Mouse (Mus musculus) hindbrain, embryonic 12.5 days (tissue): Measurements from ENCODE around the gene Sema5a. TPM values are rescaled to one million over a fixed set of nuclear protein-coding genes. Genes with fewer than 3 reads are reported as not detected.

Source experiments
- ATAC-seq: fragments of 200-750 bp; cut with Nextera tagmentation; 2 replicates; pipeline ENCODE4 v1.8.0; 2017; ENCODE audit warnings: moderate TSS enrichment; ENCODE audit not compliant: low FRiP score
- H3K27ac ChIP-seq: fragments of 300-500 bp; sonication (generic); 2 replicates; pipeline ENCODE4 v1.5.1; 2016; ENCODE audit warnings: mild to moderate bottlenecking
- H3K27me3 ChIP-seq: fragments of 300-500 bp; sonication (generic); 2 replicates; pipeline ENCODE4 v1.6.1; 2016; ENCODE audit warnings: mild to moderate bottlenecking
- H3K36me3 ChIP-seq: fragments of 300-500 bp; sonication (generic); 2 replicates; pipeline ENCODE4 v1.6.1; 2016; ENCODE audit warnings: mild to moderate bottlenecking
- H3K4me1 ChIP-seq: fragments of 300-500 bp; sonication (generic); 2 replicates; pipeline ENCODE4 v1.6.1; 2016
- H3K4me2 ChIP-seq: fragments of 300-500 bp; sonication (generic); replicated peaks from 2 replicates; pipeline ENCODE4 v1.6.1; 2016; ENCODE audit warnings: mild to moderate bottlenecking
- H3K4me3 ChIP-seq: fragments of 300-500 bp; sonication (generic); 2 replicates; pipeline ENCODE4 v1.5.1; 2016; ENCODE audit warnings: mild to moderate bottlenecking
- H3K9ac ChIP-seq: fragments of 300-500 bp; sonication (generic); 2 replicates; pipeline ENCODE4 v1.6.1; 2016; ENCODE audit warnings: mild to moderate bottlenecking, moderate library complexity
- H3K9me3 ChIP-seq: fragments of 300-500 bp; sonication (generic); replicated peaks from 2 replicates; pipeline ENCODE4 v1.6.1; 2016; ENCODE audit warnings: mild to moderate bottlenecking
- WGBS: fragments of 180-500 bp; shearing (Covaris S2); methylation state at CpG from one replicate; pipeline ENCODE4 v1.1.7; 2016; 5-methylcytosine and 5-hydroxymethylcytosine counted together
- polyA plus RNA-seq: library from polyadenylated mRNA; unstranded; fragments of >200 nt; fragmentation: Nextera tagmentation; extraction: Ambion mirVana; gene quantifications from 2 replicates; pipeline ENCODE4 v1.2.1, GENCODE M21; 2016

The Sema5a gene
- polyA plus RNA-seq, 1 experiment from 2014 or later = 11.2 TPM

DNA sequence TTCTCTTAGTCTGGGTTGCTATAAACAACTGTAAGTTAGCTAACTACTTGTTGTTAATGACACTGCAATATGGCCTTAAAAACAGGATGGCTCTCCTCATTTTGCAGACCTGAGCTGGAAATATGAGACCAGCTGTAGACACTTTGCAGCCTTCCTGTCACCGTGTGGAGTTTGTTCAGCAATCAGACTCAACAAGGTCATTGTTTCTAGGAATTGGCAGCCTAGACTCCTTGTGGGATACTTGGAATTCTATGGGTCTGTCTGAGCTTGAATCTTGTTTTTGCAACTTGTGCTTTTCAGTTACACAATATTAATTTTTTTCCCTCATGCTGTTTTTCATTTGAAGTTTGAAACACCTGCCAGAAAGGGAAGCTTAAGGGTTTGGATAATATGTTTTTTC is 250.3 kb downstream of the Sema5a start:
- no peaks in the 10 kb centered on the region for H3K9me3 ChIP-seq
- H3K4me1 ChIP-seq = no peaks in the 10 kb centered on the region
- 64% methylated on average over 1 of the region's 1 CpGs for WGBS
- H3K36me3 ChIP-seq = no peaks in the 10 kb centered on the region
- no peak overlapping the region for H3K27ac ChIP-seq
- no peak for ATAC-seq
- no peak overlapping the region for H3K4me3 ChIP-seq
- no peak overlapping the region for H3K4me2 ChIP-seq
- no peaks in the 10 kb centered on the region for H3K27me3 ChIP-seq
- no peak overlapping the region for H3K9ac ChIP-seq

DNA sequence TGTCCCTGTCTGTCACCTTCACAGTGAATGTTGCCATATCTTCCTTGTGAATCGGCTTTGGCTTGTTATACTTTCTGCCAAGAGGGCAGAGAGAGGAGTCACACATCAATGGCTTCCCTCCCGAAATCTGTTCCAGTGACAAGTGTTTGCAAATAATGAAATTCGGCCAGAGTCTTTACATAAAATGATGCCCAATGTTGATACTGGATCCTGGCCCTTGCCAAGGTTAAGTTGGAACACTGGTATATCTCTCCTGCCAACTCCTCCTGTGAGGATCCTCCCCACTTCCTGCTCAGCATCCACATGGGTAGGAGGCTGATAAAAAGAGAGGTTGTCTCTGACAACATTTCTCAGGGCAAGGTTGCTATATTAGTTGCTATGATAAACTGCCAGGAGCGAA is 252.3 kb downstream of the Sema5a start:
- 88% methylated on average over 4 of the region's 4 CpGs for WGBS
- H3K27ac ChIP-seq = no peak overlapping the region
- H3K36me3 ChIP-seq = no peaks in the 10 kb centered on the region
- no peak for ATAC-seq
- no peak overlapping the region for H3K4me3 ChIP-seq
- H3K9me3 ChIP-seq = no peaks in the 10 kb centered on the region
- no peak overlapping the region for H3K9ac ChIP-seq
- no peaks in the 10 kb centered on the region for H3K4me1 ChIP-seq
- H3K4me2 ChIP-seq = no peak overlapping the region
- no peaks in the 10 kb centered on the region for H3K27me3 ChIP-seq

DNA sequence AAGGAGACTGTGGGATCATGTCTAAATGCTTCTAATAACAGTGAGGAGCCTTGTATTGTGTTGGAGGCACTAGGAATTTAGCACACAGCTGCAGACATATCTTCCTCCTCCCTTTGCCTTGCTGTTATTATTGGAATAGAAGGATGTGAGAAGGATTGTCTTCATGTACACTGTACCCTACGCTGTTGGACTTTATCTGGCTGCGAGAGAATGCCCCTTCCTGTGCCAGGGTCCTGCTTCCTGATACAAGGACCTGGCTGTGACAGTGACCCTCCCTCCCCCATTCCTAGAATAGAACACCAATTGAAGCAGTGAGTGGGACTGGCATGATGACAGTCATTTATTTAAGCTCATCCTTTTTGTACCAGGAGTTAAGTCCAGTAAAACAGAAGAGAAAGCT is 261.3 kb downstream of the Sema5a start:
- ATAC-seq = no peak
- Histone ChIP-seq H3K27me3 (no peaks in the 10 kb centered on the region), H3K36me3 (no peaks in the 10 kb centered on the region), H3K4me1 (no peaks in the 10 kb centered on the region), H3K9me3 (no peaks in the 10 kb centered on the region), H3K9ac (no peak overlapping the region), H3K4me3 (no peak overlapping the region), H3K27ac (no peak overlapping the region), H3K4me2 (no peak overlapping the region)
- WGBS = 92% methylated on average over 2 of the region's 2 CpGs

DNA sequence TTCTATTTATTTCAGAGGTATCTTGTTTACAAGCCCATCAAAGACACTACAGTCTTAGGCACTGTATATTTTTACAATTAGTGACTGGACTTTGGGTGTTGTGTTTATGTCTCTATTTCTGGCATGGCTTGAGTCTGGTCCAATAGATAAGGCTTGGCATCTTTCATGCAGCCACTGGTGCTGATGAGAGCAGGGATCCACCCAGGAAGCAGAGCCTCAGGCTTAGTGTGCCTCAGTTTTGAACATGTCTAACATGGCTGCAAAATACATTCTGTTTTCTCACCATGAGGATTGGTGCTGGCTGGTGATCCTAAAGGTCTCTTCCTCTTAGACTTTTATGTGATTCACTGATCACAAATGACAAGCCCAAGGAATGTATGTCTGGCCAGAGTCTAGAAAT is 263.7 kb downstream of the Sema5a start:
- H3K36me3 ChIP-seq = no peaks in the 10 kb centered on the region
- no peak overlapping the region for H3K9ac ChIP-seq
- H3K27me3 ChIP-seq = no peaks in the 10 kb centered on the region
- no peak for ATAC-seq
- no peaks in the 10 kb centered on the region for H3K9me3 ChIP-seq
- no peak overlapping the region for H3K4me3 ChIP-seq
- H3K4me2 ChIP-seq = no peak overlapping the region
- no peak overlapping the region for H3K27ac ChIP-seq
- no peaks in the 10 kb centered on the region for H3K4me1 ChIP-seq

DNA sequence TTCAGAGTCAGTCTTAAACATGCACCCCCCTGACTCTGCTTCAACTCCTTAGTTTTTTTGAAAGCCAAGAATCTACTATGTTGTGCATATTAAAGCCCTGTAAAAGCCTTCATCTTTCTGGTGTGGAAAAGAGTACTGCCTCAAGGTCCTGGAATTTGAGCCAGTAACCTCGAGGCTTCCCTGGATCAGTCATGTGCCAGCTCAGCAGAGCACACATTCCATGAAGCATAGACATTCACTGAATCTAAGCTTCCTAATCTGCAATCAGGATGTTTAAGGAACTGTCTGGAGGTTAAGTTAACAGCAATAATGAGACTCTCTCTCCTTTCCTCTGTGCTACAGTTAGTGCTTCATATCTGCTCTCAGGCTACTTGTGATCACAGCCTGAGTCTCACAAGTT is 270.3 kb downstream of the Sema5a start:
- no peak overlapping the region for H3K9ac ChIP-seq
- H3K9me3 ChIP-seq = no peaks in the 10 kb centered on the region
- no peak for ATAC-seq
- H3K4me3 ChIP-seq = no peak overlapping the region
- no peaks in the 10 kb centered on the region for H3K36me3 ChIP-seq
- H3K4me2 ChIP-seq = no peak overlapping the region
- H3K4me1 ChIP-seq = no peaks in the 10 kb centered on the region
- WGBS = 73% methylated on average over 1 of the region's 1 CpGs
- no peak overlapping the region for H3K27ac ChIP-seq
- no peaks in the 10 kb centered on the region for H3K27me3 ChIP-seq

DNA sequence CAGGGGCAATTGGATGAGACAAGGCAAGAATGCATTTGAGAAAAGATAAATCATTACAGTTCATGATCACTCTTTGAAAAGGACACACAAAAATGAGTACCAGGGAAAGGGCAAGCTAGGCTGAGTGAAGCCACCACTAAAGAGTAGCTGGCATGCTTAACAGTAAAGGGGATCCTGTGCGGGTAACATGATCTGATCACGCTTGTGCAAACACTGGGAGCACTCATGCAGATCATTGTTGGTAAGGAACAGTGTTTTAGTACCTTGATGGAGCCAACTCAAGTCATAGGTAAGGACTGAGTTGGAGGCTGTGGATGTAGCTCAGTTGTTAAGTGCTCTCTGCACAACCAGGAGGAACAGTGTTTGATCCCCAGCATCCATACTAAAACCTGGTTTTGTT is 273.3 kb downstream of the Sema5a start:
- 77% methylated on average over 2 of the region's 2 CpGs for WGBS
- Histone ChIP-seq H3K27me3 (no peaks in the 10 kb centered on the region), H3K9me3 (no peaks in the 10 kb centered on the region), H3K4me2 (no peak overlapping the region), H3K4me1 (no peaks in the 10 kb centered on the region), H3K4me3 (no peak overlapping the region), H3K27ac (no peak overlapping the region), H3K36me3 (no peaks in the 10 kb centered on the region), H3K9ac (no peak overlapping the region)
- no peak for ATAC-seq

DNA sequence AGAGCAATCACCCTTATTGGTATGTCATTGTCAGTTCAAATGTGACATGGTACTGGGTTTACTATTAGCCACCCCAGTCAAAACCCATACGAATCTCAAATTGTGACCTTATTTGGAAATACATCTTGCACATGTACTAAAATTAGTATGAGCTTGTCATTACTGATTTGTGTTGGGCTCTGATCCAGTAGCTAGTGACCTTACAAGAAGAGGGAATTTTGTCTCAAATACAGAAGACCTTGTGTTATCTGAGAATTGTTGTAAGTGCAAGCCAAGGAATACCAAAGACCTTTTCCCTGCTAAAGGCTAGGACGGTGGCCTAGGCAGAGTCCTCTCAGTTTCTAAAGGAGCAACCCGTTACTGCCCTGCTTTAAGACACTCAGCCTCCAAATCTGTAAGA is 287.9 kb downstream of the Sema5a start:
- Histone ChIP-seq H3K9ac (no peak overlapping the region), H3K27ac (no peak overlapping the region), H3K27me3 (no peaks in the 10 kb centered on the region), H3K36me3 (no peaks in the 10 kb centered on the region), H3K9me3 (no peaks in the 10 kb centered on the region), H3K4me2 (no peak overlapping the region), H3K4me3 (no peak overlapping the region), H3K4me1 (no peaks in the 10 kb centered on the region)
- no peak for ATAC-seq
- WGBS = 82% methylated on average over 3 of the region's 3 CpGs

DNA sequence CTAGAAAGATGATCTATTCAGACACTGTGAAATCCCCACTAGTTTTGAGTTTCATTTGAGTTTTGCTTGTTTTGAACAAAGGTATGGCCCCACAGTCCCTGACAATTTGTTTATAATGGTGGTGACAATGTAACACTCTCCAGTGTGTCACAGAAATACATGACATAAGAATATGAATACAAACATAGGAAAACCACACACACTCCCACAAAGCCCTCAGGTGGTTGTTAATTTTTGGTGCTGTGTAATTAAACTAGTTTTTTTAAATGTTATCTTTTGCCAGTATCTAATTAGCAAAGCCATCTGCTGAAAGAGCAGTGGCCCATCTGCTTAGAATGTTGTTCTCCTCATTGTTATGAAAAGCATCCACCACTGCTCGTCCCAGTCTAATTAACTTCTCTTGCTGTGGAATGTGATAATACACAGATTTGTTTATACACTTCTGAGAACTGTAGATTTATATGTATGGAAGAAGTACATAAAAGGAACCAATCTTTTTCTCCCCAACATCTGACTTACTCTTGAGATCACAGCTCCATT is 289.0 kb downstream of the Sema5a start:
- no peak overlapping the region for H3K27ac ChIP-seq
- no peaks in the 10 kb centered on the region for H3K27me3 ChIP-seq
- no peaks in the 10 kb centered on the region for H3K36me3 ChIP-seq
- WGBS = 42% methylated on average over 1 of the region's 1 CpGs
- H3K9ac ChIP-seq = no peak overlapping the region
- no peaks in the 10 kb centered on the region for H3K9me3 ChIP-seq
- ATAC-seq = no peak
- H3K4me1 ChIP-seq = no peaks in the 10 kb centered on the region
- no peak overlapping the region for H3K4me2 ChIP-seq
- no peak overlapping the region for H3K4me3 ChIP-seq

DNA sequence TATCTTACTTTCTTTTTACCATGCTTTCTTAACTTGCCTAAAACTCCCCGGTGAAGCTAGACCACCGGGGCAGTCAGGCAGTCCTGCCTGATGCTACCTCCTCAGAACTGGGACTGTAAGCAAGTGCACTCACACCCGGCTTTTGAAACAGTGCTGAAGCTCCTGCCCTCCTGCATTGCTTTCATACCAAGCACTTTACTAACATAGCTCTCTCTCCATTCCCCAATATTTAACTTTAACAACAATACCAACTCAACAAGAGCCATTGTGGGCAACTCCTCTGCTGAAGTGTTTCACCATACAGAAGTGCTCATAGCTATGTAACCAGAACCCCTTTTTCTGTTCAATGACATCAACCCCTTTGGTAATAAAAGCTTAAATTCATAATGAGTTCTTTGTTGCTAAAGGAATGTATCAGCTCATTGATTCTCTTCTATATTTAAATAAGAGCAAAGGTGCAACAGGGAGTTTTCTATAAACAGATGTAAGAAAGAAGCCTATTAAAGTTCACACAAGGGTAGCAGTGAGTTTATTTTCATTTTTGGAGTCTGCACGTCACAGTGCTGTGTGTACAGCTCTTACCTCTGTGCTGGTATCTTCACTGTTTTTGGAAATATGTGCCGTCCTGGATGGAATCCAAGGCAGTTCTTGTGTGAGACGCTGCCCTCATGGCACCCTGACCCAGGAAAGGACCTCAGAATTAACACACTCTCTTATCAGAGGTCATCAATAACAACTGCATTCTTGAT is 292.3 kb downstream of the Sema5a start:
- Histone ChIP-seq H3K4me2 (no peak overlapping the region), H3K4me3 (no peak overlapping the region), H3K27ac (no peak overlapping the region), H3K9ac (no peak overlapping the region), H3K36me3 (no peaks in the 10 kb centered on the region), H3K27me3 (no peaks in the 10 kb centered on the region), H3K4me1 (no peaks in the 10 kb centered on the region), H3K9me3 (no peaks in the 10 kb centered on the region)
- ATAC-seq = no peak
- WGBS = 82% methylated on average over 6 of the region's 6 CpGs

DNA sequence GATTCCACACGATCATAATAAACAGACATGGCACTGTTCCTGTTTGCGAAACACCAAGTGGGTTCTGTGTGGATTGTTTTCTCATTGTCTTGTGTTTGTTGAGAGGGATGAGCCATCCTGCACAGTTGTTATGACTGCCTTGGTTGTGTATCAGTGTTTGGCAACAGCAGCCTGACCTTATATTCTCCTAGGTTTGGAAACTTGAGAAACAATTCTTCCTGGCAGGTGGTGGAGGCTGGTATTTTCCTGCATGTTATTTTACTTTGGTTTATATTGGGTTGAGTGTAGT is 292.8 kb downstream of the Sema5a start:
- no peak overlapping the region for H3K27ac ChIP-seq
- H3K9me3 ChIP-seq = no peaks in the 10 kb centered on the region
- no peaks in the 10 kb centered on the region for H3K36me3 ChIP-seq
- H3K9ac ChIP-seq = no peak overlapping the region
- no peak overlapping the region for H3K4me3 ChIP-seq
- WGBS = 80% methylated on average over 2 of the region's 2 CpGs
- H3K4me1 ChIP-seq = no peaks in the 10 kb centered on the region
- no peaks in the 10 kb centered on the region for H3K27me3 ChIP-seq
- no peak for ATAC-seq
- H3K4me2 ChIP-seq = no peak overlapping the region

DNA sequence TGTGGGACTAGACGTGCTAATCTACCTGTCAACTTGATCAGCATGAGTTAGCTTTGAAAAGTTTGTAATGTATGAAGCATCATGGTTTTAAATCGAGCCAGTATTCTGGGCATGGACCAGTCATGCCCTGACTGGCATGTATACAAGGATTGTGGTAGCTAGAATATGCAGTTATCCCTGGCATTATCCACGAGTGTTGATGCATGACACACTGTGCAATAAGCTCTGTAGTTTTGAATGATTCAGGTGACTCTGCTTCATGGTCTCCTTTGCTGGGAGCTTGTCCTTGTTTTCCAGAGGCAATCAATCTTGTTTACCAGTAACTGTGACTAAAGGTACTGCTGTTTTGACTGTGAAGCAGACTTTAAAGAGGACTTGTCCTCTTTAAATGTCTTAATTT is 293.5 kb downstream of the Sema5a start:
- Histone ChIP-seq H3K4me3 (no peak overlapping the region), H3K9me3 (no peaks in the 10 kb centered on the region), H3K9ac (no peak overlapping the region), H3K4me2 (no peak overlapping the region), H3K4me1 (no peaks in the 10 kb centered on the region), H3K27ac (no peak overlapping the region), H3K27me3 (no peaks in the 10 kb centered on the region), H3K36me3 (no peaks in the 10 kb centered on the region)
- 85% methylated on average over 3 of the region's 3 CpGs for WGBS
- no peak for ATAC-seq

DNA sequence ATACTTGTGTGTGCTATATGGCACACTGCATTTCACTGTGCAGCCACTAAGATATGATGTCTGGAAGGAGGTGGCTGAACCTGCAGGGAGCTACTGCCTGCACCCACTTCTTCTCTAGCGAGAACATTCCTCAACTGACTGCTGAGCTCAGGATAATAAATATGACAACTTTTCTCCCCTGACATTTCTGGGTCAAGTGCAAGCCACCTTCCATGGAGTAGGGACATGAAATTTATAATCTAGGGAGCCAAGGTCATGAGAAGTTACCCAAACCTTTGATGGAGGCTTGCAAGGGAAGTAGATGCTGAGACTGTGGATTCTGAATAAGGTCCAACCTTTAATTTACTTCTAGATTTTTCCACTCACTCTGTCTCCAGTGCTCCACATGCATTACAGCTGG is 298.1 kb downstream of the Sema5a start:
- no peak overlapping the region for H3K27ac ChIP-seq
- WGBS = 82% methylated on average over 1 of the region's 1 CpGs
- H3K4me1 ChIP-seq = no peaks in the 10 kb centered on the region
- ATAC-seq = no peak
- H3K4me3 ChIP-seq = no peak overlapping the region
- H3K4me2 ChIP-seq = no peak overlapping the region
- H3K9me3 ChIP-seq = no peaks in the 10 kb centered on the region
- no peak overlapping the region for H3K9ac ChIP-seq
- H3K27me3 ChIP-seq = no peaks in the 10 kb centered on the region
- no peaks in the 10 kb centered on the region for H3K36me3 ChIP-seq

DNA sequence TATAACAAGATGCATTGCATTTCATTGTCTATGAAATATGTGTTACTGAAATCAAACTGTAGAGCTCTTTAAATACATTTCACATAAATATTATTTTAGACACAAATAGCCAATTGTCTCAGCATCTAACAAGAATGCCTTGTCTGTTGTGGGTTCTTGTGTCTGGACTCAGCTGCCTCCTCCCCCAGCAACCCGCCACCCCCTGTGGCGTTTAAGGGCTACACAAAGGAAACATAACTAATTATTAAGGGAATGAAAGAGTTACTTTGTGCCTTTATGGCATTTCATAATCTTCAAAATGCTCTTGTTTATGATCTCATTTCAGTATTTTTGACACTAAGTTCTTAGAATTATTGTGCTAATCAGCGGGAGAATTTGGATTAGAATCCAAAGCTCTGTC is 298.6 kb downstream of the Sema5a start:
- ATAC-seq = no peak
- no peak overlapping the region for H3K9ac ChIP-seq
- 91% methylated on average over 3 of the region's 3 CpGs for WGBS

More for the DNA sequence above, 298.6 kb downstream of the Sema5a start:
- Histone ChIP-seq H3K36me3 (no peaks in the 10 kb centered on the region), H3K27me3 (no peaks in the 10 kb centered on the region), H3K9me3 (no peaks in the 10 kb centered on the region), H3K4me2 (no peak overlapping the region), H3K27ac (no peak overlapping the region), H3K4me3 (no peak overlapping the region), H3K4me1 (no peaks in the 10 kb centered on the region)
